Mouse (Mus musculus) brain, embryonic 18.5 days (tissue): ENCODE measurements around the gene Poc1b.
"Not testable (repeated sequence)": the region's sequence is repeated elsewhere in the genome, so short reads cannot be mapped to it uniquely, and the experiment has no call there.

ENCODE experiments used
- DNase-seq: peaks from one replicate; pipeline ENCODE4 v3.0.0-alpha.2; 2012; ENCODE audit warnings: low read depth, low spot score

Gene Poc1b

DNA sequence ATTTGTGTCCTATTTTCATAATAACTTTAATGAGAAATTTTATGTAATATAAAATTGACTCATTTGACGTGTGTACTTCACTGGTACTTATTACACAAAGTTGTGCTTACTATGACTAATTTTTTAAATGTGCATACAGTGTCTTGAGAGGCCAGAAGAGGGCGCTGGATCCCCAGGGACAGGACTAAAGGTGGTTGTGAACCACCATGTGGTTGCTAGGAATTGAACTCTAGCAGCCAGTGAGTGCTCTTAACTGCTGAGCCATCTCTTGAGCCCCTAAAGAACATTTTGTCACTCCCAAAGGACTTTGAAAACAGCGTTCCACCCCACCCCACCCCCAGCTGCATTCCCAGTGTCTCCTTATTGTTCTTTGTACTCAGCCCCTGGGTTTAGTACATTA is 84.0 kb downstream of the Poc1b start:
- no peak for DNase-seq

DNA sequence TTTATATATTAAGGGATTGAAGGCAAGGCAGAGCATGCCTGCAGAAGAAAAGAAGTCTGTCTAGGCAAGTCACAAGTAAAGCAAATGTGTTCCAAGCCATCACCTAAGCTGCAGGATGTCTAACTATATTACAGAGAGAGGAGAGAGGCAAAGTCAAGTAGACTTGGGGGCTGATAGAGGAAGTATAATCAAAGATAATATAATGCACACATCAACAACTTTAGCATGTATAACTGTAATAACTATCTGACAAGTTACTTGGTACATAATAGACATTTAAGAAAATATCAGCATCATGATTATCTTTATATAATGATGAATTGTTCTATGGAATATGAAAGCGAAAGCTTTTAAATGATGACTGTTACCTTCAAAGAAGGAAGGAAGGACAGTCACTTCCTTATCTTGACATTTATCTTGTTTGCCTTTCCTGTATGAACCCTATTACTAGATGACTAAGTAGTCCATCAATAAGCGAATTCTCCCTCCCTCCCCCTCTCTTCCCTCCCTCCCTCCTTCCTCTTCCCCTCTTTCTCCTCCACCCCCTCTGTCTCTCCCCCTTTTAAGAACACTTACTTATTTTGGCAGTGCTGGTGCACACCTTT is 87.7 kb downstream of the Poc1b start:
- DNase-seq: no peak

DNA sequence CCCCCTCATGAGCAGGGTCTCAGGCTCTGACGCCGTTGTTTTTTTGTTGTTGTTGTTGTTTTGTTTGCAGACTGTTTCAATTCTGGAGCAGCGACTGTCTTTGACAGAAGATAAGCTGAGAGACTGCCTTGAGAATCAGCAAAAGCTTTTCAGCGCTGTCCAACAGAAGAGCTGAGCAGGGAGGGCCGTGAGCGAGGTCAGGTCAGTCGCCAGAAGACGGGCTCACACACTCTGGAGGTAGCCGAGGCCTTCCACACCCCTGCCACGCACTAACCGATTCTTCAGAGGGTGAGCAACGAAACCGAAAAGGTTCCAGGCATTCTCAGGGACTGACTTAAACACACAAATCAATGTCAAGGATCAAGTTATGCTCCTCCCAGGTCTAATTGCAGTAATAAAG is 89.7 kb downstream of the Poc1b start:
- no peak for DNase-seq

DNA sequence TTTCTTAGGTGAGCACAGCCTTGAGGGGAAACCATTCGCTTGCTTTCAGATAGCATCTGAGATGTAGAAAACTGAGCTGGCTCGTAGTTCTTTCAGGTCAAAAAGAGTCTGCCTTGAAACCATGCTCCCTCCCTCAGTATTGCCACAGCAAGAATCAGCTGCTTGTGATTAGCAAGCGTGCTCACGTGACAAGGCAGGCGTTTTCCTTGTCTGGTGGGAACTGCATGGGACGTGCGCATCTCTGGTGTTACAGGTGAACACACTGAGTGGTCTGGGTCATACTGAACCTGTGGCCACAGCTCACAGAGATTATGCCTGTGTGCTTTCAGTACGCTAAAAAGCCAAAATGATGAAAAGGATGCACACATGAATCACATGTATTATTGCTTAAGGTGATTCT is 90.3 kb downstream of the Poc1b start:
- no peak for DNase-seq

DNA sequence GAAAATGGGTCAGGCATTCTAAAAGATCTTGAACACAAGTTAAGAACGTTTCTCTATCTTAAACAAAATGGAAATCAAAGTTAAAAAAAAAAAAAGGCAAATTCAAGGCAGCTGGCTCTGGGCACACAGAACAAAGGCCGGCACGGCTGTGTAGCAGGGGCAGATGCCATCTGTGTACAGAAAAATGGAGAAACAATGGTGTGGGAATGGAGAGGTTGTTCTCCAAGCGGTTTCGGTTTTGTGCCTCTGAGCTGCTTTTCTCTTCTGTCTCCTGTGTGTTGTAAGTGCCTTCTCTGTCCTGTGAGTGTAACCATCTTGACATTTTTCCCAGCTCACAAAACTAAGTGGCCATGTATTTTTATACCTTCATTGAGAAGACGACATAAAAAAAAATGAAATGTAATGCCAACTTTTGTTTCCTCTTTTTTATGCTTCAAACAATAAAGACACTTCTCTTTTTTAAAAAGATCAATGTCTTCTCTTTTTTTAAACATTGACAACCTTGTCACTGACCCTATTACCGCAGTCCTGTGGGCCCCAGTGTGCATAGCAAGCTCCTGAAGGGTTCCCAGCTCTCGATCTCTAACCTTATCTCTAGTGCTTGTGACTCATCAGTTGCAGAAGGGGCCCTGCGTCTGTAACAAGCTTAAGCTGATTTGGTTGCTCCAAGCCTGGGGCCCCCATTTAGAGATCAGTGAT is 90.9 kb downstream of the Poc1b start:
- no peak for DNase-seq

DNA sequence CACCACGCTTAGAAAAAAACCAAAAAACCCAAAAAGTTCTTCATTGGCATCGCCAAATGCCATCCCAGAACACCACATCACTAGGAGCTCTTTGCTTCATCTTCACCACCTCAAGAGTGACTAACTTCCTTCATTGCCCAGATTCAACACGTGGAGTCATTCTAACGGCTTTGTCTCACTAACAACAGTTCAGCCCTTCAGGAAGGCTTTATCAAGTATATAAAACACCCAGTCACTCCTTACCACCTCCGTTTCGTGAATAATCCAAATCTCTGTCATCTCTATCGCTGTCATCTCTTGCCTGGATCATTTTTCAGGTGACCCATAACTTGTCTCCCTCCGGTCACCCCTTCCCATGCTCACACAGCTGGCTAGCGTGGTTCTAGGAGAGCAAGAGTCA is 92.1 kb downstream of the Poc1b start:
- no peak for DNase-seq

DNA sequence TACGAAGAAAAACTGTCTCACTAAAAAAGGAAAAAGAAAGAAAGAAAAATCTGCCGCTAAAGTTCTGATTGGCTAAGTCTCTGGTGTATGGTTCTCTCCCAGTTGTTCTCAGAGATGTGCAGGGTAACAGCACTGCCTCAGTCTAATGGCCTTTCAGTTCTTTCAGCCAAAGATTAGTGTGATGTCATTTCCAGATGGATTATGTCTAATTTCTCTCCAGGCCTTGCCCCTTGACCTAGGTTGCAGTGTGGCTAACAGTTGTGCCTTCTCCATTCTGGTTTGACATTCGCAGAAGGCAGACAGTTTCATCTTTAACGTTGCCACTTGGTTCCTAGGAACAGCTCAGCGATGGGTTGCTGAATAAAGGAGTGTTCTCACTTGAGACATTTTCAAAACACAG is 94.1 kb downstream of the Poc1b start:
- no peak for DNase-seq

DNA sequence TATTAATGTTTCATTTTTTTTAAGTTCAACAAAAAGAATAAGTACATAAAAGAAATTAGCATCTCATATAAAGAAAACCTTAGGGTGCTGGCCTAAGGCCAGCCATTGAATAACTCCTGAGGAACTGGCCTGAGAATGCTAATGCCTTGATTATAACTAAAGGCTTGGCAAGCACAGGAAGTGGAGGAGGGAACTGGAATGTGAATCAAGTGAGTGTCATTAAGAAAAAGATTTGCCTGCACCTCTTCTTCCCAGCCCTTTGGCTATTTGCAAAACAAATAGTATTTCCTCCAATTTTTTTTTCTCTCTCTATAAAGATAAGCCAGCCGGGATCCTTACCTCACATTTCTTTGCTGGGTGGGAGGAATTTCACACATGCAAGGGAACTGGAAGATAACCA is 95.0 kb downstream of the Poc1b start:
- DNase-seq: no peak

DNA sequence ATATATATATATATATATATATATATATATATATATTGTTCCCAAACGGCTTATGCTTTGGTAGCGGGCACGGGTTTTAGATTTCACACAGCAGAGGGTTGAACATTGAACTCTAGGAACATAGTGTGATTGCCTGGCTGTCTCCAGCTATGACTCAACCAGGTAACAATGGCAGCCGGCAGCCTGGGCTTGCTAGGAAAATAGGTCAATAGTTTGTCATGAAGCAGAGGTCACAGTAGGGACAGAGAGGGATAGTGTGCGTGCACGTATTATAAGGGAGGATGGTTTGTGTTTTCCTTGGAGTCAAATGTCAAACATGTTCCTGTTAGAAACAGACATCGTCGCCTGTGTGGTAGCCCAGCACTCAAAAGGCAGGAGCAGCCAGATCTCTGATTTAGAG is 95.5 kb downstream of the Poc1b start:
- no peak for DNase-seq

DNA sequence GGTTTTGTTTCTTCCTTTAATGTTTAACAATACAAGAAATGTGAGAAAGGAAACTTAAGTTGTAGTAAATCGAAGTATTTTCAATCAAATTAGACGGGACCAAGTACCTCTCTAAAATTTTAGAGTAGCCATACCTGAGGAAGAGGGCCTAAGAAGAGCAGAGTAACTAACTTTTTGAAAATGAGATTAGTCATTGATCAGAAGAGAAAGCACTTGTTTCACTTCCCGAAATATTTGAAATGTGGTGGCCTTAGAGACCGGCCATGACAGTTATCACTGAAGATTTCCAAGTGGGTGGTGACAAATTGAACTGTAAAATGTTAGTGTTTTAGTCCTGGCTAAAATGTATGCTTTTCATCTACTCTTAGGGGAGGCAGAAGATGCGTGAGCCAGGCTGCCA is 96.3 kb downstream of the Poc1b start:
- no peak for DNase-seq

DNA sequence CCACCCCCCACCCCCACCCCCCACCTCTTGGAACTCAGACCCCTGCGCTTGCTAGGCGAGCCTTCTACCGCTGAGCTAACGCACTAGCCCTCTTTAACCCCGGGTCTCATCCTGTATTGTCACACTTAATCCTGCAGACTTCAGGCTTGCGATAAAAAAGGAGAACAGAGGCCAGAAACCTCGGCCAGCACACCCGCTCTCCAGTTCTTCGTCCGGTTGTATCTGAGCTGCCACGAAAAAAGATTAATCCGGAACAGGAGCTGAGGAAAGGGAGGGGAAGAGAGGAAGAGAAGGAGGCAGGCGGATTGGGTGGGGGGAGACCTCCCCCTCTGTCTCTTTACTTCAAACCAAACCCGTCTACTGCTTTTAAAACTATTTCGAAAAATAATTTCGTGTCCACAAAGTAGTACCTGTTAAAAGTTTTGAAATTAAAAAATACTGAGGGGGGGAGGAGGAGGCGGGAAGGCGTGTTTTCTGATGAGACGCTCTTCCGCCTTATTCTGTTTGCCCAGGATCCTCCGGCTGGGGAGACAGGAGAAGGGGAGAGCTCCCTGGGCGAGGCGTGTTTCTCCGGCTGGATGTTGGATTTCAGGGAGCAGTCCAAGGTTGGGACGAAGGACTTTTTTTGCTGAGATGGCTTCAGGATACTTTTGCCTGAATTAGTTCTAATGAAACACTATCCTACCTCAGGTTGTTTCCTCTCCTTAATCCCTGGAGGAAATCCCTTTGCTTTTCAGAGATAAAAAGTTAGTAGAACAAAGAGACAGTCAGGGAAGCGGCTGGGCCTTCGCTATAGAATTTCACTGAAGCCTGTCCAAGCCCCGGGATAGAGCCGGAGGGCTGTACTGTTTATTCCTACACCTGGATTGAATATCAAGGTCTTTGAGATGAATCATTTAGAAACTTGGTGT is 97.0 kb downstream of the Poc1b start:
- DNase-seq: no peak

DNA sequence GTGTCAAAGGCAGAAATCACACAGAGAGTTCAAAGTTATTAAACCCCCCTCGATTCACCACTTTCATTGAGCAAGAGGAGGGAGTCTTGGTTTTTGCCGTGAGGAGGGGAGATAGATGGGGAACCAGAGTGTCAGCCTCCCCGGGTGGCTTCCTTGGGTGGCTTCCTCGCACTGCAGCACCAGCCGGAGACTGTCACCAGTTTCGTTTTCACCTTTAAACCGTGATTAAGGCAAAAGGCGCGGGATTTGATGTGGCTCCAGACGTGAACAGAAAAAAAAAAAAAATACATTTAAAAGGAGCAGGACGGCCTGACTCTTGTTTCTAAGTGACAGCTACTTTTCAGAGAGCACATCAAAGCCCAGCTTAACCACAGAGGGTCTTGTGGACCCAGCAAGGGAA is 97.7 kb downstream of the Poc1b start:
- DNase-seq: no peak

DNA sequence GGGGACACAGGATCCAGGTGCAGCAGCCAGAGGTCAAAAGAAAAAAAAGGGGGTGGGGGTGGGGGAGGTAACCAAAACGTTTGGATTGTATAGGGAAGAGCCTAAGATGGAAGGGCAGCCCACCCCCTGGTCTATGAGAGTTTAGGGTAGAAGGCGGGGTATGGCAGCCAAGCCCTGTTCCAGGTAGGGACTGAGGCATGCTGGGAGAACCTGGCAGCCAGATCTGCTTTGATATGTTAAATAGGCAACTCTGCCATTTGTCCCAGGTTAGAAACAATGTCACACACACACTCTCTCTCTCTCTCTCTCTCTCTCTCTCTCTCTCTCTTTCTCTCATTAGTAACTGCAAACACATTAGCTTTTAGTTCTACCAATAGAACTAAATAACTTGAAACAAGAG is 100.3 kb downstream of the Poc1b start:
- no peak for DNase-seq

DNA sequence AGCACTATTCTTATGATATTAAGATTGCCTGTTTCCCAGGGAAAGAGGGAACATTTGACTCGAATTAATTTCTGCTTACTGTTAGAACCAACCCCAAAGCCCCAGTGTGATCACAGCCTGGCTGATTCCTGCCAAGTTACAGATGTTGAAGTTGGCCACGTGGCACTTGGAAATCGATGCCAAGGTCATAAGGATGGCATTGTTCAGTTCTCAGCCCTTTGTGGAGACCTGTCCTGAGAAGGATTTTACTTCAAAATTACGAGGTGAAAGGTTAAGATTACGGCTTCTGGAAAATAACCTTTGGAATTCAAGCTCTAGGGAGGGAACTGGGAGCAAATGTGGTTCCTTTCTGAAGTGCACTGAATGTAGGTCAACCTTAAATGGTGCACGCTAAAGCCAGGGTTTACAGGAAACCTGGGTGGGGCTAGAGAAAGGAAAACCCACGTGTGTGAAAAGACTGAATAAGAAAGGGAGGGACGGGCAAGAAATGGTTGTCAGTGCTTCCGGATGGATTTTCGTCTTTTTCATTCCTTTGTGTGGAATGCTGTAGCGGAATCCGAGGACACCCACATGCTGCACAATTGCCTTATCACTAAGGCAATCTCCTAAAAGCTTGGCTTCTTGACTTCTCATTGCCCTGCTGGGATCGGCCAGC is 102.4 kb downstream of the Poc1b start:
- DNase-seq: no peak

DNA sequence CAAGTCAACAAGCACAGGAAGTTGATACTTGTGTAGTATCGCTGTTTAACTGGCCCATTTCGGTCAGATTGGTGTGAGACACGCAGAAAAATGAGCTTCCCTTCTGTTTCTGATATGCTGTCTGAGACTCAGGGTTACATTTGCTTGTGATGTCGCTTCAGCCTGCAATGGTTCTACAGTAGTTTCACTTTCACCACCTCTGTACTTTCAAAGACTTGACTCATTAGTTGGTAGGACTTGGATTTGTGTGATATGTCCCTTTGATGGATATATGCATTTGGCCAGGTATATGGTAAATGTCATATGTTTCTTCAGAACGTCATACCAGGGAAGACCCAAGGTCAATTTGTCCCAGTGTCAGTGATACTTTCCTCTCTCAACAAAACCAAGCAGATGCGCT is 104.2 kb downstream of the Poc1b start:
- no peak for DNase-seq

DNA sequence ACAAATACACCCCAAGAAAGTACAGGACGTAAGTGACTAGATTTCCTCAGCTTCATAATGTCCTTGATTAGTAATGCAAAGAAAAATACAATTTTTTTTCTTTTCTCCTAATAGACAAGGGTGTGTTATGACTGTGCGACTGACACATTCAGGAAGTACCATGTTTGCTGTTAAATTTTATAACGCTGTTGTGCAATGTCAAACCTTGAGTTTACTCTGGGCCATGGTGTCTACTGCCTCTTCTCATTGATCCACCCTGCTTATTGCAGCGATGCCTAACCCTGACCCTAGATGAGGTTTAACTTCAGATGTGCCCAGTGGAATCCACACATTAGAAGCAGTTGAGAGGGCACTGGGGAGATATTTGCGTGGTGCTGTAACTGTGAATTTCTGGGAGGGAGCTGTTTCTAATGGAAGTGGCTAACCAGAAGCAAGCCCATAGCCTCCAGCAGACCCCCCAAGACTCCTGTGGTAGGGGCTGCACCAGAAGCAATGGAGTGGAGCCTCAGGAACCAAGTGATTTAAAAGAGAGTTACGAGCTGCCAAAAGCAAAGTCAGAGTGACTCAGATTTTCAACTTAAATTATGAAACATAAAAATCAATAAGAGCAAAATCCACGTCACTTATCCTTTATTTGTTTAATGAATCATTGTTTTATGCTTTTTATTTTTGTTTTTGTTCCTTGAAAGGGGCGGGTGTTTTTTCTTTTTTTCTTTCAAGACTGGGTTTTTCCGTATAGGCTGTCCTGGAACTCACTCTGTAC is 104.8 kb downstream of the Poc1b start:
- DNase-seq: no peak

DNA sequence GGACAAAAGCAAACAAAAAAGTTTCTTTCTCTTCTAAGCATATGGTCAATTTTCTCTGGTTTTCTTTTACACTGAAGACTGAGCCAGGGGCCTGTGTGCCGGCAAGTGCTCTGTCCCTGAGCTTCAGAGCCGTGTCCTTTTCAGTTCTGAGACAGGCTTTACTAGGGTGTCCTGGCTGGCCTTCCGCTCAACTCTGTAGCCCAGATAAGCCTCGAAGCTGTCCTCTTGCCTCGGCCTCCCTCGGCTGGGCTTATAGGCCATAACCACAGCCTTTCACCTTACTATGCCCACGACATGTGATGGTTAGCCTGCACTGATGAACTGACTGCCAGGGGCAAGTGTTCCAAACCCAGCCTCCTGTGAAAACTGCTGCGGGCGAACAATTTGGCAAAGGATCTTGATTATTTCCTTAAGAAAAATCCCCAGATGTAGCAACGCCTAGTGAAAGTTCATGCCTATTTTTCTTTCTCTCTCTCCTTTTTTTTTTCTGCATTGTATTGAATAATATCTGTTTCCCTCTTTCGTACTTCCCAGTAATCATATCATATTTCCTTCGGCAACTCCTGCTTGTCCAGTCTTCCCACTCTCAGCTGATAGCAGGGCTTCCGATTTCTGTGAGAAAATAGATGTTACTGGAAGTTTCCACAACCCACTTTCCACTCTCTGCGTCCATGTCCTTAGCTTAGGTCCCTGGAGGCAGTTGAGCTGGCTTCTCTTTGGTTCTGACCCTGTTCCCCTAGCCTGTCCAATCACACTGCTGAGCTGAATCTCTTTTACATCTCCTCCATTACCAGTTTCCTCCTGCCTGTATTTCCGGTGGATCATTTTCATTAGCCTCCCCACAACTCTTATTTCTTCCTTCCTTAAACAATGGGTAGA is 107.8 kb downstream of the Poc1b start:
- DNase-seq: no peak

DNA sequence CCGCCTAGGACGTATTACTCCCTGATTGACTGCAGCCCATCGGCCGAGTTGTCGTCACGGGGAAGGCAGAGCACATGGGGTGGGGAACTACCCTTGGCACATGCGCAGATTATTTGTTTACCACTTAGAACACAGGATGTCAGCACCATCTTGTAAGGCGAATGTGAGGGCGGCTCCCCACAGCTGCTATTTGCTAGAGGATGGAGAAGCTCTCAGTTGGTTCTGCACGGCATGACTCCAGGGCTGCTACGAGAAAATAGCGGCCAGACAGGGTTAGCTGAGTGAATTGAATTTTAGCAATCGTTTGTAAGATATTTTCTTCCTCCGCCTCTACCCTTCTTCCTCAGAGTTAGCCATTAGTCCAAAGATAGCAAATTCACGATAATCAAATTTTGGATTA is 109.7 kb downstream of the Poc1b start:
- DNase-seq: not testable (repeated sequence)

DNA sequence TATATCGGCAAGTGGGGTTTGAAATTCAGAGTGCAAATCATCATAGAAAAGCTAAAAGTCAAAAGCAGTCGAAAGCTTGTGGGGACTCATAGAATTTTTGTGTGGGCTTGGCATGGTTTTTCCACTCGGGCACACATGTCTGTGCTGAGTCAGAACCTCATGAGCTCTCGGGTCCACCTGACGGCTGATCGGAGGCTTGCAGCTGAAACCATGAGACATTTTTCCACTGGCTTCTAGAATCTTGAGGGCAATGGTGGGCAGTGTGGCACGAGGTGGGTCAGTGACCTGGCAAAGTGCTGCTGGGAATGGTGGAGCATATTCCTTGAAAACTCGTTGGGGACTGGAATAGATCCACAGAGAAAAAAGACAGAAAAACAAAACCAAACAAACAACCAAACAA is 114.7 kb downstream of the Poc1b start:
- no peak for DNase-seq

DNA sequence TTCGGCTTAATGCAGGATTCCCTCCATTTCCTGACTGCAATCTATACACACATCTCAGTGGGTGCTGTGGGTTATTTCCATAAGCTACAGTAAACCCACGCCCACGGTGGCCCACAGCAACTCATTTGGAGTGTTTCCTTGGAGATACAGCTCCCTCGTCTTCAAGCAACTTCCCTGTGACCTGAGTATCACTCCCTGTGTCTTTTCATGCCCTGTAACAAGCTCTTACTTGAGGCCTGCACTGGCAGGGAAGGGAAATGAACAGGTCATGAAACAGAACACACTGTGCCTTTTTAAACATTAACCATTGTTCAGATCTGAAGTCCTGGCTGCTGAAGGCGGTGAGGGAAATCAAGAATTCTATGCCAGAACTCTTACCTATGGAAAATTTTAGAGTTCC is 115.9 kb downstream of the Poc1b start:
- no peak for DNase-seq

DNA sequence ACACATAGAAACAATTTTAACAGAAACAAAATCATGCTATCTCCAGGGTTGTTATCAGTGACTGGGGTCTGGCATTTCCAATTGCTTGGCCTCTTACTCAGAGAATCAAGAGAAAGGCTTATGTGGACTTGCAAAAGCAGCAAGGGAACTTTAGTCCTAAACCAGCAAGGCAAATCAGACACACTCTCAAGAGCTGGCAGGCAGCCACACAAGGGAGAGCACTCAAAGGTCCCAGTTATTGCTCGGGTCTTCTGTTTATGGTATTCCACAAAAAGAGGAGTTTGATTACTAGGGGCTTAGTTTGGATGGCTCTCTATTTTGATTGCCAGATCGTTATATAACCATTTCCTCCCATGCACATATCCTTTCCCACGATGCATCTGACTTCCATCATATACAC is 117.4 kb downstream of the Poc1b start:
- DNase-seq: no peak
